Mouse (Mus musculus) lung, postnatal 0 days (tissue): ENCODE results near the gene BC028528. TPM values are rescaled to one million over a fixed set of nuclear protein-coding genes. Genes with fewer than 3 reads are reported as not detected.
"Not testable (repeated sequence)": the region's sequence is repeated elsewhere in the genome, so short reads cannot be mapped to it uniquely, and the experiment has no call there.

Experiments
- ATAC-seq: fragments of 200-750 bp; cut with Nextera tagmentation; 2 replicates; pipeline ENCODE4 v1.8.0; 2017; ENCODE audit warnings: moderate library complexity
- DNase-seq: peaks from one replicate; pipeline ENCODE4 v3.0.0-alpha.2; 2016; ENCODE audit warnings: low spot score
- H3K27ac ChIP-seq: fragments of 300-500 bp; sonication (generic); 2 replicates; pipeline ENCODE4 v1.5.1; 2014; ENCODE audit warnings: antibody characterized with exemption, mild to moderate bottlenecking, low read length, mixed read lengths
- H3K27me3 ChIP-seq: fragments of 300-500 bp; sonication (generic); replicated peaks from 2 replicates; pipeline ENCODE4 v1.6.1; 2014; ENCODE audit warnings: low read length, mixed read lengths; ENCODE audit not compliant: insufficient read depth
- H3K36me3 ChIP-seq: fragments of 300-500 bp; sonication (generic); 2 replicates; pipeline ENCODE4 v1.6.1; 2014; ENCODE audit warnings: low read length, mixed read lengths; ENCODE audit not compliant: insufficient read depth
- H3K4me1 ChIP-seq: fragments of 300-500 bp; sonication (generic); 2 replicates; pipeline ENCODE4 v1.6.1; 2014; ENCODE audit warnings: antibody characterized with exemption, low read depth, low read length, mixed read lengths; ENCODE audit not compliant: insufficient read depth
- H3K4me2 ChIP-seq: fragments of 300-500 bp; sonication (generic); replicated peaks from 2 replicates; pipeline ENCODE4 v1.6.1; 2014; ENCODE audit warnings: low read depth, mild to moderate bottlenecking, low read length, moderate library complexity, mixed read lengths
- H3K4me3 ChIP-seq: fragments of 300-500 bp; sonication (generic); 2 replicates; pipeline ENCODE4 v1.5.1; 2014; ENCODE audit warnings: low read depth, low read length
- H3K9ac ChIP-seq: fragments of 300-500 bp; sonication (generic); replicated peaks from 2 replicates; pipeline ENCODE4 v1.6.1; 2014; ENCODE audit warnings: low read depth, mild to moderate bottlenecking
- H3K9me3 ChIP-seq: fragments of 300-500 bp; sonication (generic); 2 replicates; pipeline ENCODE4 v1.6.1; 2016; ENCODE audit warnings: low read length, mixed read lengths
- CTCF ChIP-seq: IDR thresholded peaks from 2 replicates; pipeline ENCODE4 v1.5.1; 2016; ENCODE audit warnings: antibody characterized with exemption, mild to moderate bottlenecking
- EP300 ChIP-seq: IDR thresholded peaks from 2 replicates; pipeline ENCODE4 v1.6.1; 2016; ENCODE audit warnings: antibody characterized with exemption, mild to moderate bottlenecking, control low read depth
- WGBS: fragments of 180-500 bp; shearing (Covaris S2); extraction: QIAGEN DNeasy Blood & Tissue Kit; methylation state at CpG from one replicate; pipeline ENCODE4 v1.1.7; 2014; 5-methylcytosine and 5-hydroxymethylcytosine counted together
- polyA plus RNA-seq: library from polyadenylated mRNA; unstranded; fragments of >200 nt; fragmentation: Nextera tagmentation; extraction: Ambion mirVana; gene quantifications from 2 replicates; pipeline ENCODE4 v1.2.1, GENCODE M21; 2015

BC028528 gene
- polyA plus RNA-seq, 1 experiment from 2014 or later = 247 TPM

DNA sequence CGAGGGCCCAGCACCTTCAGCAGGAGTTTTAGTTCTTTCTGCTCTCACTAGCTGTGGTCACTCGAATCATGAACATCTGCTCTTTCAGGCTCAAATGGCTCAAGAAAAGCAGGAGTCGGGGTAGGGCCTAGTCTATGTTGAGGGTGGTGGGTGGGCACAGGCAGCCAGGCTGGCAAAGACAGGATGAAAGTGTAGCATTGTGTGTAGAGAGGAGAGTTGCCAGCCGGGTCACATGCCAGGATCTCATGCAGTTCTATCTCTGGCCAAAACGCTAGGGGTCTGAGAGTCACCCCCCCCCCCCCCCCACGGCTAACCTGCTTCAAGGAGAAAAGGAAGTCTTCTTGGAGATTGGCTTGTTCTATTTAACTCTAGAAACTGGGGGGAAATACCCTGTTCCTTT is 10.8 kb upstream of the BC028528 start:
- Histone ChIP-seq H3K9me3 (no peaks in the 10 kb centered on the region), H3K9ac (no peak overlapping the region), H3K4me2 (no peak overlapping the region), H3K4me1 (peaks cover 11% of the 10 kb centered on the region), H3K4me3 (no peak overlapping the region), H3K27ac (no peak overlapping the region), H3K27me3 (0 out of 2 replicates have a peak, but pooled peaks cover 4% of the 10 kb centered on the region), H3K36me3 (peaks cover 4% of the 10 kb centered on the region)
- ATAC-seq (no peak), DNase-seq (no peak)
- TF ChIP-seq CTCF (no peak), EP300 (no peak)
- WGBS = 30% methylated on average over 6 of the region's 6 CpGs

GRCm38 (mm10) chr3:95902373-95902625 is 10.5 kb upstream of the BC028528 start:
- TF ChIP-seq EP300 = no peak
- no peak for TF ChIP-seq CTCF

GRCm38 (mm10) chr3:95901616-95902372 is 10.0 kb upstream of the BC028528 start:
- Histone ChIP-seq H3K27me3 (0 out of 2 replicates have a peak, but pooled peaks cover 4% of the 10 kb centered on the region), H3K27ac (no peak overlapping the region), H3K4me1 (peaks cover 11% of the 10 kb centered on the region), H3K9ac (no peak overlapping the region), H3K4me3 (no peak overlapping the region), H3K36me3 (peaks cover 4% of the 10 kb centered on the region), H3K4me2 (no peak overlapping the region), H3K9me3 (no peaks in the 10 kb centered on the region)
- no peak for DNase-seq
- no peak for TF ChIP-seq EP300
- TF ChIP-seq CTCF = no peak
- ATAC-seq = no peak
- 58% methylated on average over 9 of the region's 9 CpGs for WGBS

More at GRCm38 (mm10) chr3:95902373-95902625, 10.5 kb upstream of the BC028528 start:
- Histone ChIP-seq H3K27ac (no peak overlapping the region), H3K4me2 (no peak overlapping the region), H3K4me1 (peaks cover 11% of the 10 kb centered on the region), H3K36me3 (peaks cover 4% of the 10 kb centered on the region), H3K9ac (no peak overlapping the region), H3K9me3 (no peaks in the 10 kb centered on the region), H3K27me3 (0 out of 2 replicates have a peak, but pooled peaks cover 4% of the 10 kb centered on the region), H3K4me3 (no peak overlapping the region)
- ATAC-seq (no peak), DNase-seq (no peak)

DNA sequence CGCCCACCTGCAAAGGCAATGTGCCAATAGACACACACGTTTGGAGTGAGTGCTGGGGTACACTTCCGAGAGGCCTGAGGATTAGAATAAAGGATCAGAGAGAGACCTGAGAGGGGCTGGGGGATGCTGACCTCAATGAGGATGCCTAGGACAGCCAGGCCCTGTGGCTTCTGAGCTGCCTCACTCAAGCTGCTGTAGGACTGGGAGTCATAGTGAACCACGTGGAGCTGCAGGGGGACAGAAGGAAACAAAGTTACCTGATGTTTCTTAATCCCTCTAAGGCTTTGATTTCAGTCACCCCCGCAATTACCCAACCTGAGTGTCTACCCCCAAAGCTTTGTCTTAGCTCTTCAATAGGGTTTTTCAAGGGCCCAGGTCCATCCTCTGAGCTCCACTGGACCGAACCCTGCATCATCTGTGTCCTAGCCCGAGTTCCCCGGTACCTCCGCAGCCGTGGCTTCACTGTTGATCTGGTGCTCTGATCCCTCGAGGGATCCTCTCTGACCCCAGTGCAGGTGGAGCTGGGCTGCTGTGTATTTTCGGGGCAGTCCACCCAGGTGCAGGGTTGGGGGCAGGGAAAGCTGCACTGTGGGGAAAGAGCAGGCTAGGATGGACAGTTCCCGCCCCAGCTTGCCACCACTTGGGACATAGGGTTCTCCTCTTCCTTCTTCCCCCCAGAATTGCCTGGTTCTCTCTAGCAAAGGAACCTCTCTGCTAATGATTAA is 8.2 kb upstream of the BC028528 start:
- Histone ChIP-seq H3K36me3 (peaks cover 4% of the 10 kb centered on the region), H3K4me3 (no peak overlapping the region), H3K27me3 (0 out of 2 replicates have a peak, but pooled peaks cover 4% of the 10 kb centered on the region), H3K9me3 (no peaks in the 10 kb centered on the region), H3K9ac (no peak overlapping the region), H3K4me1 (peaks cover 10% of the 10 kb centered on the region; the same call in 1 of the 2 replicates), H3K27ac (no peak overlapping the region), H3K4me2 (no peak overlapping the region)
- TF ChIP-seq EP300 (no peak), CTCF (no peak)
- ATAC-seq = no peak
- no peak for DNase-seq
- 70% methylated on average over 13 of the region's 13 CpGs for WGBS

GRCm38 (mm10) chr3:95895501-95895900 is 3.7 kb upstream of the BC028528 start:
- H3K9me3 ChIP-seq, H3K4me3 ChIP-seq, ATAC-seq, H3K36me3 ChIP-seq, DNase-seq, H3K27me3 ChIP-seq, H3K27ac ChIP-seq, H3K9ac ChIP-seq, H3K4me1 ChIP-seq: not testable (repeated sequence)
- 0 out of 2 replicates have a peak overlapping the region, but pooled peaks have one; percentile 68 for H3K4me2 ChIP-seq
- WGBS = 81% methylated on average over 7 of the region's 7 CpGs

DNA sequence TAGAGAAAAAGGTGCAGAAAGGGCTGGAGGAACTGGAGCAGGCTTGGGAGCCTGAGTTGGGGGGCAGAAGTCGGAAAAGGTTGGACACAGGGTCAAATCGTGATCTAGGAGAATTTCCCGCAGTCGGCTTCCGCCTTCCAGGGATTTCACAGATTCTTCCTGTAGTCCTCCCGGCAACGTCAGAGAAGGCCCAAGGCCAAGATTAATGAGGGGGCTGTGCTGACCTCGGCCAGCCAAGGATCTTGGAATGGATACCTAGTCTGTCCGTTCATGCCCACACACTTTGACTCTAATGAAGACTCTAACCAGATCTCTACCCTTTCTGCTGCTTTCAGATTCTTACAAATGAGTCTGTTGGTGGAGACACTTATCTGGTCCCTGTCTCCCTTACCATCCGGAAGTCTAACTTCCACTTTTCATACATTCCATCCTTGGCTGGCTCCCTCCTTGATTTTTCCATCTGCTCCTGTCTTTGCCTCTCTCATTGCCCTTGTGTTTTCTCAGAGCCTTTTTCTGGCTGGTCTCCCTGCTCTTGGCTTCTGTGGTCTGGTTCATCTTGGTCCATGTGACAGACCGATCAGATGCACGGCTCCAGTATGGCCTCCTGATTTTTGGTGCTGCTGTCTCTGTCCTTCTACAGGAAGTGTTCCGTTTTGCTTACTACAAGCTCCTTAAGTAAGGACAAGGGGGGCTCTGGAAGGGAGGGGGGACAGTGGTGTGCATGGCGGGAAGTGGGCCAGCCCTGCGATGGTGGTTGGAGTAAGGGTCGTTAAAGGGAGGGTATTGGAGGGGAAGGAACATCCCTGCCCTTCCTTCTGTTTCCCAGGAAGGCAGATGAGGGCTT is 2.7 kb upstream of the BC028528 start:
- peak; percentile 15 for ATAC-seq
- Histone ChIP-seq H3K4me2 (peak overlapping the region; percentile 68), H3K9me3 (no peaks in the 10 kb centered on the region), H3K4me1 (0 out of 2 replicates have a peak, but pooled peaks cover 2% of the 10 kb centered on the region), H3K36me3 (peaks cover 4% of the 10 kb centered on the region), H3K27ac (peak overlapping the region; percentile 93), H3K9ac (peak overlapping the region; percentile 65), H3K4me3 (peak overlapping the region; percentile 58), H3K27me3 (no peaks in the 10 kb centered on the region)
- TF ChIP-seq EP300 (peak; percentile 24; the same call in 1 of the 2 replicates), CTCF (no peak)
- DNase-seq = peak; percentile 65
- 2% methylated on average over 15 of the region's 16 CpGs for WGBS

DNA sequence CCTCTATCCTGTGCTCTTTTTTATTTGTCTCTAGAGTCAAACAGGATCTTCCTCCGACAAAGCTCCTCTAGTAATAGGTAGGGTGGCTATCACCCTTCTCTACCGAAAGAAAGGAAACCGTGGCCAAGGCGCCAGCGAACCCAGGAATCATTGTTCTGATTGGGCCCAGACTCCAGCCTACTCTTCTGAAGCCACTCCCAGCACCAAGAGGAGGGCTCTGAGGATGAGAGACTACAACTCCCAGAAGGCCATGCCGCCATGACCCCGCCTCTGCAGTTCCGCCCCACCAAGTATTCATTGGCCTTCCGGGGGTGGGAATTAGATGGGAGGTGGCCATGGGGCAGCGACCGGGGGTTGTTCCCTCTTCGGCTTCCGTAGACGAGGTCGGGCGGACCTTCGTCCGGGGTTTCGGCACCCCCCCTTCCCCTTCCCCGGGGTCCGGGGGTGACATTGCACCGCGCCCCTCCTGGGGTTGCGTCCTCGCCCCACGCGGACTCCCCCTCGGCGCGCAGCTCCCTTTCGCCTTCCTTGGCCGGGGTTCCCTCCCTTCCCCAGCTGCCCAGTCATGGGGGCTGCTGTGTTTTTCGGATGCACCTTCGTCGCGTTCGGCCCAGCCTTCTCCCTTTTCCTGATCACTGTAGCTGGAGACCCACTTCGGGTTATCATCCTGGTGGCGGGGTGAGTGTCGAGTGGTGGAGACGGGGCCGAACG is 2.0 kb upstream of the BC028528 start, which contains the start of gene Aph1a:
Aph1a (plus strand) TSS at position 364 of the 711 bp plus-strand sequence.
- peak; percentile 97 for ATAC-seq
- H3K27me3 ChIP-seq, H3K36me3 ChIP-seq, H3K9me3 ChIP-seq, H3K4me1 ChIP-seq: not testable (repeated sequence)
- Histone ChIP-seq H3K4me3 (peak within 1 kb of the TSS; percentile 58), H3K9ac (peak within 1 kb of the TSS; percentile 65), H3K27ac (peak within 1 kb of the TSS; percentile 93), H3K4me2 (peak within 1 kb of the TSS; percentile 68)
- DNase-seq = peak; percentile 100
- WGBS = under 1% methylated on average over 25 of the region's 43 CpGs
